Mouse (Mus musculus): ENCODE measurements at regions not wholly inside any gene's neighbourhood (a gene's known extent, or its start where the extent isn't known, plus 50 kb on each side); places are given as distances from the start of the nearest gene placed in this dataset.

GRCm38 (mm10) chr3:35282106-35282505, 471.8 kb upstream of the Atp11b start:
- 0 out of 2 replicates have a peak, but pooled peaks cover 3% of the 10 kb centered on the region for H3K4me1 ChIP-seq (ENCODE audit: control insufficient read depth, insufficient read depth, low read length)
- no peak overlapping the region for H3K27ac ChIP-seq (ENCODE audit: insufficient read depth, low read length)
- H3K4me3 ChIP-seq (ENCODE audit: insufficient read depth, low read length), result no peak overlapping the region
- no peak for TF ChIP-seq CTCF (IDR thresholded peaks at IDR 0.05; ENCODE audit: borderline replicate concordance, insufficient read depth, low read length)
- TF ChIP-seq POLR2A (IDR thresholded peaks at IDR 0.05; ENCODE audit: low read depth, low read length), result no peak

GRCm38 (mm10) chr3:35294771-35295170, 459.1 kb upstream of the Atp11b start:
- Histone ChIP-seq H3K27ac (ENCODE audit: insufficient read depth, low read length) (no peak overlapping the region), H3K4me3 (ENCODE audit: insufficient read depth, low read length) (no peak overlapping the region), H3K4me1 (ENCODE audit: control insufficient read depth, insufficient read depth, low read length) (no peaks in the 10 kb centered on the region)
- TF ChIP-seq POLR2A (IDR thresholded peaks at IDR 0.05; ENCODE audit: low read depth, low read length) (no peak), CTCF (IDR thresholded peaks at IDR 0.05; ENCODE audit: borderline replicate concordance, insufficient read depth, low read length) (no peak)

- H3K4me3 ChIP-seq (ENCODE audit: insufficient read depth, low read length), result no peak overlapping the region
- H3K27ac ChIP-seq (ENCODE audit: insufficient read depth, low read length), result no peak overlapping the region
- no peaks in the 10 kb centered on the region for H3K4me1 ChIP-seq (ENCODE audit: control insufficient read depth, insufficient read depth, low read length)
- TF ChIP-seq POLR2A (IDR thresholded peaks at IDR 0.05; ENCODE audit: low read depth, low read length) (no peak), CTCF (IDR thresholded peaks at IDR 0.05; ENCODE audit: borderline replicate concordance, insufficient read depth, low read length) (no peak)
Measured at GRCm38 (mm10) chr3:35295746-35296145, 458.2 kb upstream of the Atp11b start.

GRCm38 (mm10) chr3:35299036-35299435, 454.9 kb upstream of the Atp11b start:
- TF ChIP-seq CTCF (IDR thresholded peaks at IDR 0.05; ENCODE audit: borderline replicate concordance, insufficient read depth, low read length) (no peak), POLR2A (IDR thresholded peaks at IDR 0.05; ENCODE audit: low read depth, low read length) (no peak)
- Histone ChIP-seq H3K4me3 (ENCODE audit: insufficient read depth, low read length) (no peak overlapping the region), H3K27ac (ENCODE audit: insufficient read depth, low read length) (no peak overlapping the region), H3K4me1 (ENCODE audit: control insufficient read depth, insufficient read depth, low read length) (no peaks in the 10 kb centered on the region)

- H3K27ac ChIP-seq (ENCODE audit: insufficient read depth, low read length), result no peak overlapping the region
- TF ChIP-seq POLR2A (IDR thresholded peaks at IDR 0.05; ENCODE audit: low read depth, low read length), result no peak
- TF ChIP-seq CTCF (IDR thresholded peaks at IDR 0.05; ENCODE audit: borderline replicate concordance, insufficient read depth, low read length), result no peak
- no peak overlapping the region for H3K4me3 ChIP-seq (ENCODE audit: insufficient read depth, low read length)
- H3K4me1 ChIP-seq (ENCODE audit: control insufficient read depth, insufficient read depth, low read length), result no peaks in the 10 kb centered on the region
Measured at GRCm38 (mm10) chr3:35306013-35306412, 447.9 kb upstream of the Atp11b start.

GRCm38 (mm10) chr3:35314177-35314576, 439.7 kb upstream of the Atp11b start:
- no peak overlapping the region for H3K27ac ChIP-seq (ENCODE audit: insufficient read depth, low read length)

GRCm38 (mm10) chr3:35315162-35315561, 438.7 kb upstream of the Atp11b start:
- Histone ChIP-seq H3K4me1 (ENCODE audit: control insufficient read depth, insufficient read depth, low read length) (no peaks in the 10 kb centered on the region), H3K27ac (ENCODE audit: insufficient read depth, low read length) (no peak overlapping the region), H3K4me3 (ENCODE audit: insufficient read depth, low read length) (no peak overlapping the region)
- TF ChIP-seq POLR2A (IDR thresholded peaks at IDR 0.05; ENCODE audit: low read depth, low read length) (no peak), CTCF (IDR thresholded peaks at IDR 0.05; ENCODE audit: borderline replicate concordance, insufficient read depth, low read length) (no peak)

More at GRCm38 (mm10) chr3:35314177-35314576, 439.7 kb upstream of the Atp11b start:
- H3K4me1 ChIP-seq (ENCODE audit: control insufficient read depth, insufficient read depth, low read length), result no peaks in the 10 kb centered on the region
- TF ChIP-seq CTCF (IDR thresholded peaks at IDR 0.05; ENCODE audit: borderline replicate concordance, insufficient read depth, low read length) (no peak), POLR2A (IDR thresholded peaks at IDR 0.05; ENCODE audit: low read depth, low read length) (no peak)
- H3K4me3 ChIP-seq (ENCODE audit: insufficient read depth, low read length), result no peak overlapping the region

GRCm38 (mm10) chr3:35318348-35318747, 435.6 kb upstream of the Atp11b start:
- TF ChIP-seq CTCF (IDR thresholded peaks at IDR 0.05; ENCODE audit: borderline replicate concordance, insufficient read depth, low read length), result no peak
- no peak for TF ChIP-seq POLR2A (IDR thresholded peaks at IDR 0.05; ENCODE audit: low read depth, low read length)
- no peaks in the 10 kb centered on the region for H3K4me1 ChIP-seq (ENCODE audit: control insufficient read depth, insufficient read depth, low read length)
- H3K27ac ChIP-seq (ENCODE audit: insufficient read depth, low read length), result no peak overlapping the region

GRCm38 (mm10) chr3:35320844-35321393, 433.0 kb upstream of the Atp11b start:
- no peak overlapping the region for H3K4me3 ChIP-seq (ENCODE audit: insufficient read depth, low read length)
- no peak for TF ChIP-seq CTCF (IDR thresholded peaks at IDR 0.05; ENCODE audit: borderline replicate concordance, insufficient read depth, low read length)
- no peaks in the 10 kb centered on the region for H3K4me1 ChIP-seq (ENCODE audit: control insufficient read depth, insufficient read depth, low read length)
- no peak overlapping the region for H3K27ac ChIP-seq (ENCODE audit: insufficient read depth, low read length)

More at GRCm38 (mm10) chr3:35318348-35318747, 435.6 kb upstream of the Atp11b start:
- no peak overlapping the region for H3K4me3 ChIP-seq (ENCODE audit: insufficient read depth, low read length)

GRCm38 (mm10) chr3:35321991-35322390, 431.9 kb upstream of the Atp11b start:
- Histone ChIP-seq H3K4me3 (ENCODE audit: insufficient read depth, low read length) (no peak overlapping the region), H3K27ac (ENCODE audit: insufficient read depth, low read length) (no peak overlapping the region), H3K4me1 (ENCODE audit: control insufficient read depth, insufficient read depth, low read length) (no peaks in the 10 kb centered on the region)
- TF ChIP-seq POLR2A (IDR thresholded peaks at IDR 0.05; ENCODE audit: low read depth, low read length), result no peak
- no peak for TF ChIP-seq CTCF (IDR thresholded peaks at IDR 0.05; ENCODE audit: borderline replicate concordance, insufficient read depth, low read length)
